Mouse (Mus musculus) liver, adult 2 months (tissue): ENCODE results near the gene Syt8.

ENCODE experiments used
- CTCF ChIP-seq: fragments of 200-500 bp; IDR thresholded peaks from 2 replicates; pipeline ENCODE4 v1.5.1; 2011; ENCODE audit warnings: low read depth, low read length, control low read depth
- POLR2A ChIP-seq: fragments of 200-500 bp; IDR thresholded peaks from 2 replicates; pipeline ENCODE4 v1.6.1; 2011; ENCODE audit warnings: low read length, control low read depth; ENCODE audit not compliant: insufficient read depth; ENCODE audit errors: extremely low read depth

DNA sequence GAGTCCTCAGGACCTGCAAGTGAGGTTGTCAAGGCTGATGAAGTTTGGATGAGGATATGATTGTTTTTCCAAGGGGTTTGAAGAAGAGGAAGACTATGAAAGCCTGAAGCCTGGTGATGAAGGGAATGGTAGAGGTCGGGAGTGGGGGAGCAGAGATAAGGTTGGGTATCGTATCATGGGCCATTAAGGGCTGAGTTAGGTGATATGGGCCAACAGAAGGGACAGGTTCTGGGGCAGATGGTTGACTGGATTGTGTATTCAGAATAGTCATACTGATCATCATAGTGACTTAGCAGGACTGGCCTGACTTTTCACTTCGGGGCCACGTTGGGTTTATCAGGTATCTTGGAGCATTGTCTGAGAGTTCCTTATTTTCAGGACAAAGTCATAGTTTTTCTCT lies 39.2 kb upstream of the Syt8 start:
- no peak for TF ChIP-seq POLR2A
- TF ChIP-seq CTCF: no peak
